Mouse (Mus musculus): ENCODE measurements around the gene Rtp3. TPM values are rescaled to one million over a fixed set of nuclear protein-coding genes. Genes with fewer than 3 reads are reported as not detected.

Rtp3 gene
- polyA plus RNA-seq, 1 experiment from 2014 or later, result not detected

DNA sequence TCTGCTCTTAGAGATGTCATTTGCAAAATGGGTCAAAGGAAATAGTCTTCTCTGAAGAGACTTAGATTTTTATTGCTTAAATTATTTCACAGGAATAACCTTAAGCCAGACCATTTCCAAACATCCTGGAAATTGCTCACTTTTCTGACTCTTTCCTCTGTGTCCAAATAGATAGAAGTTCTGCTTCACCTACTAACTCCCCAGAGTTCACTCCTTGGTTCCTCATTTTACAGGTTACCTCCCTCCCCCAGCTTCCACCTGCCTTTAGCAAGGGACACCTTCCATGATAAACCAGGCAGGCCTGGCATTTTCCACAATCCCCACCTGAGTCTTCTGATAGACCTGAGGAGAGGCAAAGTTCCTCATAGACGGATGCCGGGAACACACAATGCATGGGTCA, 16.2 kb upstream of the Rtp3 start:
- H3K27ac ChIP-seq (ENCODE audit: low read length), result no peak overlapping the region
- H3K36me3 ChIP-seq (ENCODE audit: control insufficient read depth, insufficient read depth, low read length), result no peaks in the 10 kb centered on the region

DNA sequence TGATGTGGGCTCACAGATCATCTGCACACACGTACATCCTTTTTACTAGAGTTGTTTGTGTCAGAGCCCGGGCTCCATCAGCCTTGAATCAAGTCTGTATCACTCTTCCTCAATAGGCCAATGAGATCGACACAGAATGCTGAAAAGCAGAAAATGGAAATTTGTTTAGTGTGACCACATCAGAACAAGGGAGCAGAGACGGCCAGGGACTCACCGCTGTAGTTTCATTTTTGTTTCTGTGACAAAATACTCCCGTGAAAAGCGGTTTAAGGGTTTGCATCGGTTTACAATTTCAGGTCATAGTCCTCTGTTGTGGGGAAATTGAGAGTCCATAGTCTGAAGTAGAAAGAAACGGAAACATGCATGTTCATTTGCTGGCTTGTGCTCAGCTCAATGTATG, 12.9 kb upstream of the Rtp3 start:
- Histone ChIP-seq H3K9ac (replicated peaks; ENCODE audit: low read depth, low read length) (no peak overlapping the region), H3K27ac (ENCODE audit: low read length) (no peak overlapping the region), H3K4me2 (replicated peaks; ENCODE audit: low read depth, low read length) (no peak overlapping the region), H3K27me3 (ENCODE audit: control insufficient read depth, insufficient read depth, low read length) (no peaks in the 10 kb centered on the region), H3K36me3 (ENCODE audit: control insufficient read depth, insufficient read depth, low read length) (no peaks in the 10 kb centered on the region), H3K4me3 (ENCODE audit: low read depth, low read length) (no peak overlapping the region), H3K9me3 (ENCODE audit: control insufficient read depth, low read depth, low read length) (no peaks in the 10 kb centered on the region), H3K4me1 (ENCODE audit: control insufficient read depth, insufficient read depth, low read length) (no peaks in the 10 kb centered on the region)
- ATAC-seq (ENCODE audit: insufficient number of reproducible peaks, insufficient read depth, low FRiP score, low read depth), result no peak
- WGBS, result 89% methylated on average over 9 of the region's 9 CpGs

More for the DNA sequence above, 16.2 kb upstream of the Rtp3 start:
- Histone ChIP-seq H3K27me3 (ENCODE audit: control insufficient read depth, insufficient read depth, low read length) (no peaks in the 10 kb centered on the region), H3K4me2 (replicated peaks; ENCODE audit: low read depth, low read length) (no peak overlapping the region), H3K4me1 (ENCODE audit: control insufficient read depth, insufficient read depth, low read length) (no peaks in the 10 kb centered on the region), H3K4me3 (ENCODE audit: low read depth, low read length) (no peak overlapping the region), H3K9ac (replicated peaks; ENCODE audit: low read depth, low read length) (no peak overlapping the region), H3K9me3 (ENCODE audit: control insufficient read depth, low read depth, low read length) (no peaks in the 10 kb centered on the region)
- 93% methylated on average over 2 of the region's 2 CpGs for WGBS
- no peak for ATAC-seq (ENCODE audit: insufficient number of reproducible peaks, insufficient read depth, low FRiP score, low read depth)

DNA sequence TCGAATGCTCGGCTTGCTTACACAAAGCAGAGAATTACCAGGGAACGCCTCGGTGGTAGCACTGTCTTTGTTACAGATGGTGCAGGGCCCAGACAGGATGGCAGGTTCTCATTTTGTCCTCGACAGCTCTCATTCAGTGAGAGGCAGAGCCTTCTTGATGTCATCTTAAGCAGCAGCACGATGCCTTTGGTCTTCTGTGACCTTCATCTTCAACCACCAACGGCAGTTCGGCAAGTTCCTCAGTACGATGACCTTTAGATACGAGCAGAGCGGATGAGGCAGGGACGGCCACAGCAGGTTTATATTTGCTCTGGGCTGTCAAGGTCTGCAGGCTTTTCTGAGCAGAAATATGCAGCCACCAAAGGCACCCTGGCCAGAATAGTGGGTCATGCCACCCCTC, 11.2 kb upstream of the Rtp3 start:
- H3K4me2 ChIP-seq (replicated peaks; ENCODE audit: low read depth, low read length), result no peak overlapping the region
- H3K36me3 ChIP-seq (ENCODE audit: control insufficient read depth, insufficient read depth, low read length), result no peaks in the 10 kb centered on the region
- H3K27ac ChIP-seq (ENCODE audit: low read length), result no peak overlapping the region
- no peaks in the 10 kb centered on the region for H3K27me3 ChIP-seq (ENCODE audit: control insufficient read depth, insufficient read depth, low read length)
- no peak overlapping the region for H3K4me3 ChIP-seq (ENCODE audit: low read depth, low read length)
- no peaks in the 10 kb centered on the region for H3K9me3 ChIP-seq (ENCODE audit: control insufficient read depth, low read depth, low read length)
- ATAC-seq (ENCODE audit: insufficient number of reproducible peaks, insufficient read depth, low FRiP score, low read depth), result no peak
- no peak overlapping the region for H3K9ac ChIP-seq (replicated peaks; ENCODE audit: low read depth, low read length)
- 75% methylated on average over 12 of the region's 12 CpGs for WGBS
- no peaks in the 10 kb centered on the region for H3K4me1 ChIP-seq (ENCODE audit: control insufficient read depth, insufficient read depth, low read length)

DNA sequence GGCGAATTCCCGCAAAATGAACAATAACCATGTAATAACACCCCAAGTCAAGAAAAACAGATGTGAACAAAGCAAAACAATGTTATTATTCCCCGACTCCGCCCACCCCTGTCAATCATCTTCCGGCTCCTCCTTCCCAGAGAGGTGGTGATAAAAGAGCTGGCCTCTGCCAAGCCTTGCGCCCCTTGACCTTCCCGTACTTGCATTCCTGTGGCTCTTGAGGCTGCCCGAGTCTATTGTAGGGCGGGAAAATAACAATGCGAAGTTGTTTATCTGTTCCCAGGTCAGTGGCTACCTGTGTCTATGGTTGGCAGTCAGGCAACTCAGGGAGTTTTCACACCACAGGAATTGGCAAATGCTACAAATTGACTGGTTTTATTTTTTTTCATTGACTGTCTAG, 9.5 kb upstream of the Rtp3 start:
- Histone ChIP-seq H3K4me3 (ENCODE audit: low read depth, low read length) (no peak overlapping the region), H3K4me2 (replicated peaks; ENCODE audit: low read depth, low read length) (no peak overlapping the region), H3K9me3 (ENCODE audit: control insufficient read depth, low read depth, low read length) (no peaks in the 10 kb centered on the region), H3K27ac (ENCODE audit: low read length) (no peak overlapping the region), H3K9ac (replicated peaks; ENCODE audit: low read depth, low read length) (no peak overlapping the region), H3K4me1 (ENCODE audit: control insufficient read depth, insufficient read depth, low read length) (no peaks in the 10 kb centered on the region), H3K27me3 (ENCODE audit: control insufficient read depth, insufficient read depth, low read length) (no peaks in the 10 kb centered on the region), H3K36me3 (ENCODE audit: control insufficient read depth, insufficient read depth, low read length) (no peaks in the 10 kb centered on the region)
- 67% methylated on average over 10 of the region's 10 CpGs for WGBS
- no peak for ATAC-seq (ENCODE audit: insufficient number of reproducible peaks, insufficient read depth, low FRiP score, low read depth)

DNA sequence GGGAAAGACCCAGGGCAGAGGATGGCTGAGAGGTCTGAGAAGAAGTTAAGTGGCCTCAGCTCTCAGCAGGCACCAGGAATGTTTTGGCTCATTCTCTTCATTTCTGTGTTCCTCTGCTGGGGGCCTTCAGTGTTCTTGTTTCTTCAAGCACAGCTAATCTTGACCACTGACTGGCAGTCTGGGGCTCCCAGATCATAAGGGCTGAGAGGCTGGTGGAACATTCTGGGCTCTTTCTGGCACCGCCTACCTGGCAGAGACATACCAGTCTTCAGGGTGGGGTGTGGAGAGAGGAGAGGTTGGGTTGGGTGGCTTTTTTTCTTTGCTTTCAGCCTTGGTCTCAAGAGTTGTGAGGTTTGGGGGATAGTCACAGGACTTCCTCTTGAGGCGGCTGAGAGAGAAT, 8.7 kb upstream of the Rtp3 start:
- no peak overlapping the region for H3K4me3 ChIP-seq (ENCODE audit: low read depth, low read length)
- H3K4me2 ChIP-seq (replicated peaks; ENCODE audit: low read depth, low read length), result no peak overlapping the region
- no peak for ATAC-seq (ENCODE audit: insufficient number of reproducible peaks, insufficient read depth, low FRiP score, low read depth)
- H3K36me3 ChIP-seq (ENCODE audit: control insufficient read depth, insufficient read depth, low read length), result no peaks in the 10 kb centered on the region
- no peak overlapping the region for H3K27ac ChIP-seq (ENCODE audit: low read length)
- WGBS, result 95% methylated on average over 2 of the region's 2 CpGs
- no peaks in the 10 kb centered on the region for H3K27me3 ChIP-seq (ENCODE audit: control insufficient read depth, insufficient read depth, low read length)
- H3K9ac ChIP-seq (replicated peaks; ENCODE audit: low read depth, low read length), result no peak overlapping the region
- H3K9me3 ChIP-seq (ENCODE audit: control insufficient read depth, low read depth, low read length), result no peaks in the 10 kb centered on the region
- no peaks in the 10 kb centered on the region for H3K4me1 ChIP-seq (ENCODE audit: control insufficient read depth, insufficient read depth, low read length)

DNA sequence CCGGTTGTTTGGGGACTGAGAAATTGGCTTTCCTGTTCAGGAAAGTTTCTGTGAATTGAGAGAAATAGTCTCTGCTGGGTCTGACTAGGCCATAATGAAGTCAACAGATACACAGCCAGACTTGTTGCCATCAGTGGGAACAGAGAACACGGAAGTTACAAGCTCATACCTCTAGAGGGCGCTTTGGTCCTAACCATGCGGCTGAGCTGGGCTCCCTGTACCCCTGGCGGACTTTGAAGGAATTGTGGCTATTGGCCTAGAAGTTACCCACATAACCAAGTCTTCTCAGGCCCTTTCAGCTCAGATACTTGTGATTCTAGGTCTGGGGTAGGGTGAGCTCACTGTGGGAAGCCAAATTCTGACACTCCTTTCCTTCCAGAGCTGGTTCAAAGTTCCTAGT, 6.9 kb upstream of the Rtp3 start:
- no peaks in the 10 kb centered on the region for H3K4me1 ChIP-seq (ENCODE audit: control insufficient read depth, insufficient read depth, low read length)
- H3K4me3 ChIP-seq (ENCODE audit: low read depth, low read length), result no peak overlapping the region
- WGBS, result 6% methylated on average over 5 of the region's 5 CpGs
- no peak; the same call in 1 of the 2 replicates for ATAC-seq (ENCODE audit: insufficient number of reproducible peaks, insufficient read depth, low FRiP score, low read depth)
- H3K27me3 ChIP-seq (ENCODE audit: control insufficient read depth, insufficient read depth, low read length), result no peaks in the 10 kb centered on the region
- H3K36me3 ChIP-seq (ENCODE audit: control insufficient read depth, insufficient read depth, low read length), result no peaks in the 10 kb centered on the region
- no peak overlapping the region for H3K4me2 ChIP-seq (replicated peaks; ENCODE audit: low read depth, low read length)
- H3K27ac ChIP-seq (ENCODE audit: low read length), result no peak overlapping the region
- H3K9me3 ChIP-seq (ENCODE audit: control insufficient read depth, low read depth, low read length), result no peaks in the 10 kb centered on the region
- H3K9ac ChIP-seq (replicated peaks; ENCODE audit: low read depth, low read length), result no peak overlapping the region

DNA sequence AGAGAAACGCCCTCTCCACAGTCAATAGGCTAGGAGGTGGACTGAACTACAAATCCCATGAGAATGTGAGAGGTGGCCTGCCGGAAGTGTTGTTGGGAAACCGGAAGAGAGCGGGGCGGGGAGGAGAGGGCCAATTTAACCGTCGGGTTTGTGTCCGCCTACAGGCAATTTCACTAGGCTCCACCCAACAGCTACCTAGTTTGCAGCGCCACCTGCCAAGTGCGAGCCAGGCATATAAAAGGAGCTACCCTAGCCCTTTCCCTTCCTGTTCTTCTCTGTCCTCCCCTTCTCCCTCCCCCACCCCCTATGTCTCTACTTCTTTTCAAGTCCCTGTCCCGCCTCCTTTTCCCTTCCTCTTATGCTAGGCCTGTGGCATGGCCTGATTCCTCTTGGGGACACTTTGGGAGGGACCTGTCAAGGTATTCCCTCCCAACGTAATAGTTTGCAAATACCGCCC, 4.4 kb upstream of the Rtp3 start:
- H3K27me3 ChIP-seq (ENCODE audit: control insufficient read depth, insufficient read depth, low read length), result no peaks in the 10 kb centered on the region
- H3K9ac ChIP-seq (replicated peaks; ENCODE audit: low read depth, low read length), result no peak overlapping the region; the same call in 1 of the 2 replicates
- peak overlapping the region; percentile 38 for H3K4me2 ChIP-seq (replicated peaks; ENCODE audit: low read depth, low read length)
- H3K27ac ChIP-seq (ENCODE audit: low read length), result no peak overlapping the region
- WGBS, result 7% methylated on average over 13 of the region's 13 CpGs
- no peaks in the 10 kb centered on the region for H3K4me1 ChIP-seq (ENCODE audit: control insufficient read depth, insufficient read depth, low read length)
- peak overlapping the region; percentile 32 for H3K4me3 ChIP-seq (ENCODE audit: low read depth, low read length)
- no peaks in the 10 kb centered on the region for H3K36me3 ChIP-seq (ENCODE audit: control insufficient read depth, insufficient read depth, low read length)
- ATAC-seq (ENCODE audit: insufficient number of reproducible peaks, insufficient read depth, low FRiP score, low read depth), result peak; percentile 85
- H3K9me3 ChIP-seq (ENCODE audit: control insufficient read depth, low read depth, low read length), result no peaks in the 10 kb centered on the region

DNA sequence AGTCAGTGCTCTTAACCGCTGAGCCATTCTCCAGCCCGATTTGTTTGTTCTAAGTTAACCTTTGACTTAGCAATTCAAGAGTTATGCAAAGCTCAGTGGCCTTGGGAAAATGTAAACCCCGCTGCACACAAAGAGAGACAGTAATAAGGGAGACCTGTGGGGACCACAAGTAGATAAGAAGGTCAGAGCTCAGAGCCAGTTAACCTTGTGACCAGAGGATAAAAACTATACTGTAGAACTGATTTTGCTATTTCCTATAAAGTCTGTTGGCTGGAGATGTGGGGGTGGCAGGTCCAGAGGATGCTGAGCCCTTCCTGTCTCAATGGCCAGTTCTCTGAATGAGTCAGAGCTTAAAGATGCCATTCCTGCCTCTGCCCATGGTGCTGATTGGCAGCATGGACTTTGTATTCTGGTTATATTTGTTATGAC, 2.9 kb upstream of the Rtp3 start:
- Histone ChIP-seq H3K9me3 (ENCODE audit: control insufficient read depth, low read depth, low read length) (no peaks in the 10 kb centered on the region), H3K36me3 (ENCODE audit: control insufficient read depth, insufficient read depth, low read length) (no peaks in the 10 kb centered on the region), H3K9ac (replicated peaks; ENCODE audit: low read depth, low read length) (no peak overlapping the region), H3K27me3 (ENCODE audit: control insufficient read depth, insufficient read depth, low read length) (no peaks in the 10 kb centered on the region), H3K4me3 (ENCODE audit: low read depth, low read length) (no peak overlapping the region), H3K27ac (ENCODE audit: low read length) (no peak overlapping the region), H3K4me2 (replicated peaks; ENCODE audit: low read depth, low read length) (no peak overlapping the region), H3K4me1 (ENCODE audit: control insufficient read depth, insufficient read depth, low read length) (no peaks in the 10 kb centered on the region)
- WGBS, result 17% methylated on average over 3 of the region's 3 CpGs
- no peak; the same call in 1 of the 2 replicates for ATAC-seq (ENCODE audit: insufficient number of reproducible peaks, insufficient read depth, low FRiP score, low read depth)

DNA sequence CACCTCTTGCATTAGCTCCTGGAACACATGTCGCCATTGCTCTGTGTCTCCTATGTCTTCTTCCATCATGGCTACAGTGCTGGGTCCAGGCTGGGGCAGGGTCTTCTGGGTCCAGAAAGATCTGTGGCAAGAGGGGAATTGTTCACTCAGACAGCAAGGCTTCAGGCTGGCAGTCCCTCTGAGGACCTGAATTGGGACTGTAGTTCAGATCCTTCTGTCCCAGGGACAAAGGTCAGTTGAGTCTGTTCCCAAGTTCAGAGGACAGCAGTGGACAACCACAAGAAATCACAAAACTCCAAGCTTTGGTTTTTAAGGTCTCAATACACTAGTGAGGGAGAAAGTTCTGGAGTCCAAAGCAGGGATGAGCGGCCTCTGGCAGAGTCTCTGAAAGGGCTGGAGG, 840 bp downstream of the Rtp3 start:
- 92% methylated on average over 2 of the region's 2 CpGs for WGBS
- H3K36me3 ChIP-seq (ENCODE audit: control insufficient read depth, insufficient read depth, low read length), result no peaks in the 10 kb centered on the region
- no peak overlapping the region for H3K4me3 ChIP-seq (ENCODE audit: low read depth, low read length)
- no peak overlapping the region for H3K27ac ChIP-seq (ENCODE audit: low read length)
- ATAC-seq (ENCODE audit: insufficient number of reproducible peaks, insufficient read depth, low FRiP score, low read depth), result no peak
- no peaks in the 10 kb centered on the region for H3K9me3 ChIP-seq (ENCODE audit: control insufficient read depth, low read depth, low read length)
- H3K9ac ChIP-seq (replicated peaks; ENCODE audit: low read depth, low read length), result no peak overlapping the region
- H3K4me2 ChIP-seq (replicated peaks; ENCODE audit: low read depth, low read length), result no peak overlapping the region
- no peaks in the 10 kb centered on the region for H3K27me3 ChIP-seq (ENCODE audit: control insufficient read depth, insufficient read depth, low read length)
- H3K4me1 ChIP-seq (ENCODE audit: control insufficient read depth, insufficient read depth, low read length), result no peaks in the 10 kb centered on the region

Data from stomach, embryonic 14.5 days (tissue).